Mouse (Mus musculus) retina, adult 2 months (tissue): ENCODE data around the gene Snx11.
"Not testable (repeated sequence)": the region's sequence is repeated elsewhere in the genome, so short reads cannot be mapped to it uniquely, and the experiment has no call there.

Source experiments
- DNase-seq: peaks from one replicate; pipeline ENCODE4 v3.0.0-alpha.2; 2012; ENCODE audit warnings: low read depth, low spot score

The Snx11 gene

GRCm38 (mm10) chr11:96796081-96796480, 18.7 kb upstream of the Snx11 start:
- no peak for DNase-seq

DNA sequence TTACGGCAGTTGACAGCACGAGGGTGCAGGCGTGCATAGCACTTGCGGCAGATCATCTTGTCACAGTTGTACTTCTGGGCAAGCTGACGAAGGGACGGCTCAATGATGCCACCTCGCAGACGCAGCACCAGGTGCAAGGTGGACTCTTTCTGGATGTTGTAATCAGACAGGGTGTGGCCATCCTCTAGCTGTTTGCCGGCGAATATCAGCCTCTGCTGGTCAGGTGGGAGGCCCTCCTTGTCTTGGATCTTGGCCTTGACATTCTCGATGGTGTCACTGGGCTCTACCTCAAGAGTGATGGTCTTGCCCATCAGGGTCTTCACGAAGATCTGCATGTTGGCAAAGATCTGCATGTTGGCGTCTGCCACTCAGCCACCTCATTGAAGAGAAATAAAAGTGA, 18.1 kb upstream of the Snx11 start:
- no peak for DNase-seq

DNA sequence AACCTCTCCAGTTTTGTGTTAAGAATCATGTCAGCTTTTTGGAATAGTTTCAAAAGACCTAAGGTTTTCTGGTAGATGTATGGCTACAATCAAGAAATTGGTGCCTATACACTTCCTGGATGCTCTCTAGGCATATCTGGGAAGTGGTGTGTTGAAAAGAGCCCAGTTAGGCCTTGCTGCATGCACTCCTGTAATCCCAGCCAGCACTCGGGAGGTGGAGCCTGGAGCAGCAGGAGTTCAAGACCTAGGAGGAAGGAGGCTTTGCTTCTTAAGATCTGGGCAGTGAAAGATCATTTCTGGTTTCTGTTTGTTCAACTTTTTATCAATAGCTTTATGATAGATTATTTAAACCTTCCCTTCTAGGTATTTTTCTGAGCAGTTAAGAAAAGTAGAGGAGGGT, 13.3 kb upstream of the Snx11 start:
- DNase-seq: no peak

GRCm38 (mm10) chr11:96789990-96790389, 12.6 kb upstream of the Snx11 start:
- no peak for DNase-seq

GRCm38 (mm10) chr11:96788871-96789795, 11.8 kb upstream of the Snx11 start, which contains the start of gene Cbx1:
Gene Cbx1 (plus strand): TSS chr11:96789127.
- DNase-seq: peak; percentile 65

- no peak for DNase-seq
Measured at GRCm38 (mm10) chr11:96786731-96787450, 9.5 kb upstream of the Snx11 start.

- peak; percentile 22 for DNase-seq
Measured at GRCm38 (mm10) chr11:96784847-96785246, 7.5 kb upstream of the Snx11 start.

- no peak for DNase-seq
Measured at GRCm38 (mm10) chr11:96781425-96781824, 4.1 kb upstream of the Snx11 start.

GRCm38 (mm10) chr11:96780306-96780705, 2.9 kb upstream of the Snx11 start:
- DNase-seq: no peak

DNA sequence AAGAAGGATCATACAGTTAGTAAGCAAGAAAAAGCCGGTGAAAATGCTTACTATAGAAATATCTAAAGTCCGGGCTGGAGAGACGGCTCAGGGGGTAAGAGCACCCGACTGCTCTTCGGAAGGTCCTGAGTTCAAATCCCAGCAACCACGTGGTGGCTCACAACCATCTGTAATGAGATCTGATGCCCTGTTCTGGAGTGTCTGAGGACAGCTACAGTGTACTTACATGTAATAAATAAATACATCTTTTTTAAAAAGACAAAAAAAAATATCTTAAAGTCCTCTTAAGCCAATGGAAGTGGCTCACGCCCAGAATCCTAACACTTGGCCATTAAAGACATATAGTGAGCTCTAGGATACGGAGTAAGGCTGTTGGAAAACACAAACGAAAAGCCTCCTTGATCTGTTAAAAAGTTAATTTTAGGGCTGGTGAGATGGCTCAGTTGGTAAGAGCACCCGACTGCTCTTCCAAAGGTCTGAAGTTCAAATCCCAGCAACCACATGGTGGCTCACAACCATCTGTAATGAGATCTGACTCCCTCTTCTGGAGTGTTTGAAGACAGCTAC, 785 bp upstream of the Snx11 start:
- not testable (repeated sequence) for DNase-seq

DNA sequence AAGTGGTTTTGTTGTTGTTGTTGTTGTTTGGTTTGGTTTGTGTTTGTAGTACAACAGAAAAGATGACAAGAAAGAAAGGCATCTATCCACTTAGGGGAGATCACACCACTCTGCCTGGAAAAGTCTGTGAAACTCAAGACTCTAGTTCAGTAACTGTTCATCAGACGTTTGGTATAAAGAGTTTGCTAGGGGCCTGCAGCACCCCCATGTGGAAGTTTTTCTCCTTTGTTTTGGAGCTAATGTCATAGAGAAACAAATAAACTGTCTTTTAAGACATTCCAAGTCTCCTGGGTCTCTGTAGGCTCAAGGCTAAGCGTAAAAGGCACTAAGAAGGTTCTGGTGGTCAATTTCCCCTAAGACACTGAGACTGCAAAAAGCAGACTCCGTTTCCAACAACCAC, 1.3 kb downstream of the Snx11 start:
- DNase-seq: no peak

- DNase-seq: no peak
Measured at GRCm38 (mm10) chr11:96775665-96776064, 1.7 kb downstream of the Snx11 start.

DNA sequence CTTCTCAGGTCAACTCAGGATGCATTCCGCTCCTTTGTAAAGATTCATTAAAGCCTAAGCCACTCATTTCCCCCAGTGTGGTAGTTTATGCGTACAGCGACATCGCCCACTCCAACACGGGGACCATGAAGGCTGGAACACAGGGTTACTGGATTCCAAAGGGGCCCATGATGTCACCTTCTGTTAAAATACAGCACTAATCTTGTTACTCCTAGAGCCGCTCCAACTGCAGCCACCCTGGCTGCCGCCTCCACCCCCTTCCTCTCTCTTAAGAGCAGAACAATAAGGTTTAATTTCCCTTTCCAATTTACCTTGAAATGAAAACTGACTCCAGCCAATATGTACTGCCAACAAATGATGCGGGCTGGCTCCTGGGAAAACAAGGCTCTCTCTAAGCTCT, 2.3 kb downstream of the Snx11 start:
- DNase-seq: no peak

DNA sequence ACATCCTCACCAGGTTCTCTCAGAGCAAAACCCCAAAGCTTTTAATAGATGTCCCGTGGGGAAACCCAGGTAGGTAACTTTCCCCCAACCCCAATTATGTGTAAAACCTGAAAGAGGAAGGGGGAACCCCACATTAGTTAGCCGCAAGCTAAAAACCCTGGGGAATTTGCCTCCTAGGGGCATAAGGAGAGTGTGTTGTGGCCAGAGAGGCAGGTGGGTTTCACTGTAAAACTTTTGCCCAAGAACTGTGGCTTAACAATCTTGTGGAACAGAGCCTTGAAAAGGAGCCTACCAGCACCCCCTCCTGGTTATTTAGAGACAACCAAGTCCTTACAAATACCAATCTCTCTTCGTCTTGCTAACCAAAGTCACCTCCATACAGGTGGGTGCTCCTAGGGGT, 2.8 kb downstream of the Snx11 start:
- DNase-seq: no peak

DNA sequence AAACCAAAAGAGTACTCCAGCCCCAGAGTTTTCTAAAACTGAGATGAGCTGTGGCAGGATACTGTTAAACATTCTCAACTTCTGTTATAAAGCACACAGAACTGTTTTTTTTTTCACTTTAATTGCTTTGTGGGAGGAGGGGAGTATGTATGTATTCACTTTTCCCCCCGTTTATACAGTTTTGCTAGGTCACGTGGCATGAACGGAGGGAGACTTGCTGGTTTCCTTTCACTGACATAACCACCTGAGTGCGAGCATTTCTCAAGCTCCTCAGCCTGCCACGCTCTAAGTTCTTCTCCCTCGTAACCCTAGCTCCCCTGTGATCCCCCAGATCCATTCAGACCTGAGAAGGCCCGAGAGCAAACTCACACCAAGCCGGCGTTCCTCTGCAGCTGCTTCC, 4.9 kb downstream of the Snx11 start:
- DNase-seq: no peak

GRCm38 (mm10) chr11:96771274-96771975, 5.9 kb downstream of the Snx11 start:
- no peak for DNase-seq

- DNase-seq: no peak
Measured at GRCm38 (mm10) chr11:96768240-96768639, 9.1 kb downstream of the Snx11 start.

- DNase-seq: no peak
Measured at GRCm38 (mm10) chr11:96767096-96767495, 10.3 kb downstream of the Snx11 start.

DNA sequence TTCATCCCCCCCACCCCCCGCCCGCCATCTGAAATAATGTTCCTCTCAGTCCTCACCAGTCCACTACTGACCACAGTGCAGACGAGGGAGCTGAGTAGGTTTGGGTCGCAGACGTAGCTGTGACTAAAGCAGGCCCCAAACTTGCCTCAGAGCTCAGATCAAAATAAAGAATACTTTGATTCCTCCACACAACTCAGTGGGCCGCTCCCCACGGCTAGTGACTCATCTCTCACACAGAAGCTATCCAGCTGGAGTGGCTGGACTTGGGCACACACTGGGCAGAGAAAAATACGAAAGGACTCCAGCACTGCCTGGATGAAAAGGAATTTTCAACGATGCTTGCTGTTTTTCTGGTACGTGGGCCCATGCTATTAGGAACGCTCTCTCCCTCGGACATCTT, 10.8 kb downstream of the Snx11 start:
- DNase-seq: no peak

DNA sequence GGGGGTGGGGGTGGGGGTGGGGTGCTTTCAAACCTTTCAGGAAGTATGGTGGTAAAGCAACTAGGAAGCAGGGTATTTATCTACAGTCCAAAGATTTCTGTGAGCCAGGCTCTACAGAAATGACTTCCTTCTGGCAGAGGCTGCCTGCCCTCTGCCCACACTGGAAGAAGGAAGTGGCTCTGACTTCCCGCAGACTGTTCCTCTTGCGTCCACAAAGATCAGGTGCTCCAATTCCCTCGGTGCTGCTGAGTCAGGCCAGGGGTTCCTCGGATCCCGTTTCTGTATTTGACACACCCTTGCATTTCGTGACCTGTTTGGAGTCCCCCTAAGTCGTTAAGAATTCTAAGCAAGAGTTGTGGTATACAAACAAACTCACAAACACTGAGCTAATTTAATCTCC, 11.7 kb downstream of the Snx11 start:
- no peak for DNase-seq

GRCm38 (mm10) chr11:96764511-96765350, 12.6 kb downstream of the Snx11 start:
- no peak for DNase-seq
